Mouse (Mus musculus) ES-Bruce4 (cell line): ENCODE data around the gene Depdc1b. TPM values are rescaled to one million over a fixed set of nuclear protein-coding genes. Genes with fewer than 3 reads are reported as not detected.

Experiments used
- H3K27ac ChIP-seq: 2 replicates; pipeline ENCODE4 v1.5.1; 2012; ENCODE audit warnings: low read length, inconsistent platforms; ENCODE audit not compliant: insufficient read depth
- H3K27me3 ChIP-seq: 2 replicates; pipeline ENCODE4 v1.6.1; 2012; ENCODE audit warnings: mild to moderate bottlenecking, low read length, inconsistent platforms; ENCODE audit not compliant: control insufficient read depth, poor library complexity, insufficient read depth, severe bottlenecking
- H3K36me3 ChIP-seq: 2 replicates; pipeline ENCODE4 v1.6.1; 2012; ENCODE audit warnings: inconsistent platforms, mild to moderate bottlenecking, low read length, moderate library complexity; ENCODE audit not compliant: control insufficient read depth, poor library complexity, insufficient read depth, severe bottlenecking
- H3K4me1 ChIP-seq: one replicate; pipeline ENCODE4 v1.8.1; 2011; ENCODE audit warnings: low read length; ENCODE audit not compliant: control insufficient read depth, insufficient read depth
- H3K4me3 ChIP-seq: 2 replicates; pipeline ENCODE4 v1.5.1; 2011; ENCODE audit warnings: low read depth, mild to moderate bottlenecking, low read length
- H3K9ac ChIP-seq: 2 replicates; pipeline ENCODE4 v1.6.1; 2012; ENCODE audit warnings: low read depth, mild to moderate bottlenecking, inconsistent platforms; ENCODE audit not compliant: poor library complexity, severe bottlenecking
- H3K9me3 ChIP-seq: replicated peaks from 2 replicates; pipeline ENCODE4 v1.6.1; 2012; ENCODE audit warnings: mild to moderate bottlenecking, low read length, inconsistent platforms; ENCODE audit not compliant: control insufficient read depth, poor library complexity, insufficient read depth, severe bottlenecking
- CTCF ChIP-seq: IDR thresholded peaks from one replicate; pipeline ENCODE4 v1.8.1; 2011; ENCODE audit warnings: low read depth, low read length
- EP300 ChIP-seq: IDR thresholded peaks from 2 replicates; pipeline ENCODE4 v1.6.1; 2011; ENCODE audit warnings: low read depth, low read length; ENCODE audit not compliant: insufficient read depth
- POLR2A ChIP-seq: IDR thresholded peaks from one replicate; pipeline ENCODE4 v1.8.1; 2011; ENCODE audit warnings: low read length; ENCODE audit not compliant: insufficient read depth
- polyA plus RNA-seq: library from polyadenylated mRNA; stranded (reverse); fragments of >200 nt; gene quantifications from 2 replicates; pipeline ENCODE4 v1.2.4, GENCODE M21; 2011; ENCODE audit warnings: low read depth; ENCODE audit not compliant: missing spikeins, insufficient read depth, insufficient read length

Depdc1b gene
- polyA plus RNA-seq, 1 experiment: 15.2 TPM

DNA sequence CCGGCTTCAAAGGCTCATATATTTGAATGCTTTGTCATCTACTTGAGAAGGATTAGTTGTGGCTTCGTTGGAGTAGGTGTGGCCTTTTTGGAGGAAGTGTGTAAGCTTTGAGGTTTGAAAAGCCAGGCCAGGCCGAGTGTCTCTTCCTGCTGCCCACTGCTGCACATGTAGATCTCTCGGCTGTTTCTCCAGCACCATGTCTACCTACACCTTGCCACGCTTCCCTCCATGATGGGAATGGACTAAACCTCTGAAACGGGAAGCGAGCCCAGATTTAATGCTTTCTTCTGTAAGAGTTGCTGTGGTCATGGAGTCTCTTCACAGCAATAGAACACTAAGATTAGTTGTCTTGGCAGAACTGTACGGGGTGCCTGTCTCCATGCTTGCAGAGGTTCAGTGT is 4.1 kb downstream of the Depdc1b start:
- no peaks in the 10 kb centered on the region for H3K27me3 ChIP-seq

DNA sequence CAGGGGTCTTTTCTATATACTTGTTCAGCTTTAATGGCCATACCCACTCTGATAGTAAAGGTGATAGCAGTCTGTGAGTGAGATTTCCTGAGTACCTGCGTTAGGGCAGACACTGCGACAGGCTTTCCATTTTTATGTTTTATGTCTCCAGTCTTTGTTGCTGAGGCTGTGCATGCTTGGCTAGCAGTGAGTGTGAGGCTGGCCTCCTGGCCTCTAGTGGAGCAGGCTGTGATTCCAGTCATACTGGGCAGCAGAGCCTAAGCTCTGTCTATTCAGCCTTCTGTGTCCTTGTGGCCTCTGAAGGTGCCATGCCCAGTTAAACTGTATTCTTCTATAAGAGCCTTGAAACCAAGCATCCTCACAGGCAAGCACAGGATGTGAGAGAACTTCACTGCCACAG is 6.3 kb downstream of the Depdc1b start:
- Histone ChIP-seq H3K27ac (no peak overlapping the region), H3K4me3 (no peak overlapping the region), H3K9ac (no peak overlapping the region), H3K27me3 (no peaks in the 10 kb centered on the region), H3K36me3 (peaks cover 4% of the 10 kb centered on the region; the same call in 1 of the 2 replicates), H3K9me3 (no peaks in the 10 kb centered on the region), H3K4me1 (no peaks in the 10 kb centered on the region)
- TF ChIP-seq CTCF (no peak), EP300 (no peak), POLR2A (no peak)

More for the DNA sequence above, 4.1 kb downstream of the Depdc1b start:
- Histone ChIP-seq H3K27ac (no peak overlapping the region), H3K36me3 (peaks cover 4% of the 10 kb centered on the region; the same call in 1 of the 2 replicates), H3K4me3 (no peak overlapping the region), H3K9ac (no peak overlapping the region), H3K4me1 (no peaks in the 10 kb centered on the region), H3K9me3 (no peaks in the 10 kb centered on the region)
- TF ChIP-seq CTCF (no peak), POLR2A (no peak), EP300 (no peak)

DNA sequence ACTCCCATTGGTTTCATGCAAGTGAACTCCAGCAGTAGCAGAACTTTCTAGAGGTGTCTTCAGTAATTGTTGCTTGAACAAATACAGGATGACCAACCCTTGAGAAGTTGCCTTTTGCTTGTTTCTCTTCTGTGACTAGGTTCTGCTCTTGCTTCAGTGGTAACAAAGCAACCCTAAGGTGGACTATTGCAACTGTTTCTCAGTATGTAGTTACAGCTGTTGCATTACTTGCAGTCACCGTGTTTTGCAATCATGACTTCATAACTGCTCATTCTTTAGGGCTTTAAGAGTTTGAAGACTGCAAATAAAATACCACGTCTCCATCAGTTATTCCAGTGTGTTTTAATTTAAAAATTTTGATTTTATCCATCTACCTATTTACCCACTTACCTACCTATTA is 7.2 kb downstream of the Depdc1b start:
- Histone ChIP-seq H3K4me3 (no peak overlapping the region), H3K9me3 (no peaks in the 10 kb centered on the region), H3K27ac (no peak overlapping the region), H3K27me3 (no peaks in the 10 kb centered on the region), H3K36me3 (peaks cover 4% of the 10 kb centered on the region; the same call in 1 of the 2 replicates), H3K9ac (no peak overlapping the region), H3K4me1 (peaks cover under 1% of the 10 kb centered on the region)
- TF ChIP-seq CTCF (no peak), EP300 (no peak), POLR2A (no peak)

DNA sequence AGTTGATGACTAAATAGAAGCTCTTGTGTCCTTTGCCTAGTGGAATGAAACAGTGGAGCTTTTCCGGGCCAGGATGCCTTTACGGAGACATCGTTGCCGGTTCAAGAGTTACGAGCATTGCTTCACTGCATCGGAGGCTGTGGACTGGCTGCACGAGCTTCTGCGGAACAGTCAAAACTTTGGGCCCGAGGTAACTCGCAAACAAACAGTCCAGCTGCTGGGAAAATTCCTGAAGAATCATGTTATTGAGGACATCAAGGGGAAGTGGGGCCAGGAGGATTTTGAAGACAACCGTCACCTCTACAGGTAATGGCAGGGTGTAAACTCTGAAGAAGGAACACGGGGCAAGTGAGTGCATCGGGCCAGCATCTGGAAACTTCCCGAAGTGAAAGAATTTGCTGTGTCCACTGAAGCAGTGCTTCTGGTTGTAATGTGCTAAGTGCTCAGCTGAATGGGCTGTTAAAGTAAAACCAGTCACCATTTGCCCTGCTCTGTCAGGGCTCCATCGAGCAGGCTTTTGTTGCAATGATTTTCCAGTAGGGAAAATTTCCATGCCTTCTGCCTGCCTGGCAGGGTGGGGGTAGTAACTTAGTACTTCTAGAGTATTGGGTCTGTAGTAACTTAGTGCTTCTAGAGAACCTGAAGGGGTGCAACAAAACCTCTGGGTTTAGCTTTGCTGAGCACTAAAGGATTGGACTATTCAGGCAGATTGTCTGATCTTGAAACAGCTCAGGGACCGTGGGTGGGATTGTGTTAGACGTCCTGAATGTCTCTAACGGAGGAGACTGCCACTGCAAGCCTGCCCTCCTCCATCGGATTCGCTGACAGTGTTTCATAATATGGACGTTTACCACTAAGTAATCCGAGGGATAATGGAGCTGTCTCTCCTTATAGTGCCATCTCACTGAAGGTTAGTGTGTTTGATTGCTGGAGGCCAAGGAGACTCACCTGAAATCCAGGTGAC is 8.0 kb downstream of the Depdc1b start:
- peaks cover 4% of the 10 kb centered on the region; the same call in 1 of the 2 replicates for H3K36me3 ChIP-seq
- no peak overlapping the region for H3K27ac ChIP-seq
- no peak overlapping the region for H3K4me3 ChIP-seq
- no peak for TF ChIP-seq EP300
- H3K9me3 ChIP-seq: no peaks in the 10 kb centered on the region
- no peaks in the 10 kb centered on the region for H3K27me3 ChIP-seq
- H3K9ac ChIP-seq: no peak overlapping the region
- H3K4me1 ChIP-seq: peaks cover 1% of the 10 kb centered on the region

DNA sequence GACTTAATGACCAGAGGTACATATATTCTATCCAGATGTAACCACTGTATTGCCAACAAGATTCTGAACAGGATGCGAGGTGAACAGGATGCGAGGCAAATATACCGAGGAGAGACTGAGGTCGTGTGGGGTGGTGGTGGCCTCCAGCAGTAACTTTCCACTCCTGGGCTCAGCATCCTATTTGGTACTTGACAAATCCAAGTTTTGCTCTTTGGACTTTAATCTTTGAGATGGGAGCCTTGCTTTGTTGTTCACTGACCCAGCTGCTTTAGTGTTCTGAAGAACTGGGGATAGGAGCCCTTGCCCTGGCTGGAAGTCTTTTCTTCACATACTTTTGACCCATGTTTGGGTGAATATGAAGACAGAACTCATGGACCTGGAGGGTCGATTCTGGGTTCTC is 9.7 kb downstream of the Depdc1b start:
- Histone ChIP-seq H3K4me1 (peaks cover 1% of the 10 kb centered on the region), H3K27ac (no peak overlapping the region), H3K27me3 (no peaks in the 10 kb centered on the region), H3K9ac (no peak overlapping the region), H3K9me3 (no peaks in the 10 kb centered on the region), H3K4me3 (no peak overlapping the region), H3K36me3 (peaks cover 4% of the 10 kb centered on the region; the same call in 1 of the 2 replicates)
- TF ChIP-seq EP300 (no peak), POLR2A (no peak), CTCF (no peak)

DNA sequence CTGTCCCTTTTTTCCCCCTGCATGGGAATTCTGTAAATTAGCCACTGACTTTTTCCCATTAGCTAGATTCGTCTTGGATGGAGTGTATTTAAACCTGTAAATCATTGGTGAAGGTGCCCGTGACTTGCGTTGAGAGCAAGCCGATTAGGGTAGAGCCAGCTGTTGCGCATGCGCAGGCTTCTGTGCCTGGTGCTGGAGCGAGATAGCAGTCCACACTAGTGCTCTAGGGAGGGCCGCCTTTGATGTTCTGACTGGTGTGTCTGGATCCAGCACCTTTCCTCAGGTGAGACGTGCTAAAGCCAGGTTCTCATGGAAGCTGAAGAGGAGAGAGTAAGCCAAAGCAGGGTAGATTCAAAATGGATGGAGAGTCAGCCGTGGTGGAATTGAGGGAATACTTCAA is 10.2 kb downstream of the Depdc1b start:
- Histone ChIP-seq H3K4me1 (peaks cover 1% of the 10 kb centered on the region), H3K9me3 (no peaks in the 10 kb centered on the region), H3K4me3 (no peak overlapping the region), H3K27me3 (no peaks in the 10 kb centered on the region), H3K27ac (no peak overlapping the region), H3K9ac (no peak overlapping the region), H3K36me3 (peaks cover 4% of the 10 kb centered on the region; the same call in 1 of the 2 replicates)
- TF ChIP-seq CTCF (no peak), EP300 (no peak), POLR2A (no peak)
